Mouse (Mus musculus) kidney, postnatal 36 days (tissue): ENCODE data around the gene Ccdc194.

Experiments used
- DNase-seq, 2 experiments: peaks; one replicate each; pipeline ENCODE4 v3.0.0; 2021 to 2022; ENCODE audit warnings: mixed read lengths in 2 of 2

Ccdc194 gene

GRCm38 (mm10) chr8:71525226-71526050, at the start of gene Ccdc194:
Ccdc194 (minus strand) TSS chr8:71525711.
- no peak for DNase-seq

- DNase-seq, result no peak
Measured at GRCm38 (mm10) chr8:71575020-71575419, 49.5 kb upstream of the Ccdc194 start.

- no peak for DNase-seq
Measured at GRCm38 (mm10) chr8:71574426-71574825, 48.9 kb upstream of the Ccdc194 start.

GRCm38 (mm10) chr8:71572847-71573633, 47.5 kb upstream of the Ccdc194 start:
- DNase-seq, result peak; percentile 85 to 89

- DNase-seq, result peak in 1 of 2 experiments; percentile 37
Measured at GRCm38 (mm10) chr8:71572077-71572476, 46.6 kb upstream of the Ccdc194 start.

- DNase-seq, result peak; percentile 99
Measured at GRCm38 (mm10) chr8:71570291-71570954, 44.9 kb upstream of the Ccdc194 start.

- peak; percentile 95 to 98 for DNase-seq
Measured at GRCm38 (mm10) chr8:71569366-71570290, 44.1 kb upstream of the Ccdc194 start.

GRCm38 (mm10) chr8:71568941-71569340, 43.4 kb upstream of the Ccdc194 start:
- DNase-seq, result no peak

- DNase-seq, result peak; percentile 93 to 94
Measured at GRCm38 (mm10) chr8:71568387-71568937, 43.0 kb upstream of the Ccdc194 start, which contains the start of gene Slc27a1. Slc27a1 (plus strand) TSS chr8:71568882.

GRCm38 (mm10) chr8:71567587-71567986, 42.1 kb upstream of the Ccdc194 start:
- DNase-seq, result no peak

- DNase-seq, result no peak
Measured at GRCm38 (mm10) chr8:71566501-71566900, 41.0 kb upstream of the Ccdc194 start, which contains the start of gene Nxnl1. Nxnl1 (minus strand) TSS chr8:71566601.

GRCm38 (mm10) chr8:71563992-71564391, 38.5 kb upstream of the Ccdc194 start:
- DNase-seq, result no peak

- DNase-seq, result peak; percentile 80 to 94
Measured at GRCm38 (mm10) chr8:71562751-71563150, 37.2 kb upstream of the Ccdc194 start.

GRCm38 (mm10) chr8:71561401-71561800, 35.9 kb upstream of the Ccdc194 start:
- peak; percentile 57 to 82 for DNase-seq

GRCm38 (mm10) chr8:71560765-71561164, 35.3 kb upstream of the Ccdc194 start:
- DNase-seq, result no peak

GRCm38 (mm10) chr8:71560071-71560470, 34.6 kb upstream of the Ccdc194 start:
- DNase-seq, result no peak

- DNase-seq, result peak; percentile 88 to 90
Measured at GRCm38 (mm10) chr8:71558958-71559690, 33.6 kb upstream of the Ccdc194 start.

- no peak for DNase-seq
Measured at GRCm38 (mm10) chr8:71558071-71558957, 32.8 kb upstream of the Ccdc194 start, which contains the start of gene Tmem221. Tmem221 (minus strand) TSS chr8:71558871.

GRCm38 (mm10) chr8:71554644-71555043, 29.1 kb upstream of the Ccdc194 start:
- no peak for DNase-seq

GRCm38 (mm10) chr8:71554001-71554400, 28.5 kb upstream of the Ccdc194 start:
- no peak for DNase-seq
